Comparison of ENCODE assay signal across 9 mouse cellular contexts in the genomic region with DNA sequence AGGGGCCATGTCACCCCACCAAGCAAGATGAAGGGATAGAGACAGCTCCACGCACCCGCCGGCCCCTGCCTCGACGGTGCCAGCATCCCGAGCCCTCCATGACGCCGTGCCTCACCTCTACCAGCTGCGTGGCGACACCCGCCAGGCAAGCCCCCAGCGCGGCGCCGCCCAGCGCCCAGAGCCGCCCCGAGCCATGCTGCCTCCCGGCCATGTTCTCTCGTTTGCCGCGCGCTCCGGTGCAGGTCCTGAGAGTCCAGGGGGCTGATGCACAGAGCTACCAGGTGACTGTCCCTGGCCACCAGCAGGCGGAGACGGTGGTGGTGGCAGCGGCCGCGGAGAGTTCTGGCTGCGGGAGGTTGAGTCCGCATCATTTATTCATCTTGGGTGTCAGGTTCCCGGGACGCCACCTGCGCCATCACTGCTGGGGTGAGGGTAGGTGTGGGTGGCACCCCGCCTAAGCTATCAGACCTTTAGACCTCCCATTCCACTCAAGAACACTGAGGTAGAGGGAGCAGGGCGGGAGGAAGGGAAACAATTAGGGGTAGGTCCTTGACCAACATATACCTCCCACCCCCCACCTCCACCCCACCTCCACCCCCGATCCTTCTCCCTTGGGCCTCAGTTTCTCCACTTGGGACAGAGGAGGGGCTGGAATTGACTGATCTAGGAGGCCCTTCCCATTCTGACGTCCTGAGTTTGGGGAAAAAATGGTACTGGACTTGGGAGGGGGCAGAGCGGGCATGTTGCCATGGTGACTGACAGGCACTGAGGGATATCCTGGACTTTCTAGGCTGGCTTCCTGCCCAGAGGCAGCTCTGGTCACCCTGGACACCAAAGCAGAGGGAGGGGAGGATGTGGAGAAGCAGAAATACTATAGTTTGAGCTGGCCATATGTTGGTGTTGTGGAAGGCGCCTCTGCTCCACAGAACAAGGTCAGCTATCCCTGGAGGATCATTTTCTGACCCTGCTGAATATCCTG. TPM values are rescaled to one million over a fixed set of nuclear protein-coding genes. Genes with fewer than 3 reads are reported as not detected.
DNase-seq lines count a peak whose midpoint lies in the region; ATAC-seq and TF ChIP-seq lines count a peak whose summit lies in the region.
"Had no signal": no experiment of that assay in that cellular context is flagged by ENCODE, and none has a peak within 500 bp of the region (broad histone marks: within the 10 kb centered on the region; RNA-seq: fewer than 3 reads in every experiment).

No protein-coding gene starts in this region.

- peak overlapping the region; percentile 60 for H3K4me2 ChIP-seq in intestine, postnatal 0 days (replicated peaks; ENCODE audit: low read depth)
- H3K4me2 ChIP-seq in liver, postnatal 0 days (ENCODE audit: low read depth, low read length), result peak overlapping the region; percentile 26; the same call in 1 of the 2 replicates

- H3K9me3 ChIP-seq in intestine, postnatal 0 days (ENCODE audit: control insufficient read depth), result no peaks in the 10 kb centered on the region
- H3K9me3 ChIP-seq in liver, postnatal 0 days (ENCODE audit: low read length), result no peaks in the 10 kb centered on the region

- no peaks in the 10 kb centered on the region for H3K27me3 ChIP-seq in intestine, postnatal 0 days (replicated peaks; ENCODE audit: control insufficient read depth, insufficient read depth, low read length)
- H3K27me3 ChIP-seq in liver, postnatal 0 days (ENCODE audit: insufficient read depth, low read length), result 0 out of 2 replicates have a peak, but pooled peaks cover 4% of the 10 kb centered on the region

- H3K36me3 ChIP-seq in intestine, postnatal 0 days (ENCODE audit: control insufficient read depth, insufficient read depth), result no peaks in the 10 kb centered on the region
- no peaks in the 10 kb centered on the region for H3K36me3 ChIP-seq in liver, postnatal 0 days (replicated peaks; ENCODE audit: insufficient read depth, low read length)

- peak overlapping the region; percentile 26 for H3K4me3 ChIP-seq in intestine, postnatal 0 days (ENCODE audit: low read depth, low read length)
- no peak overlapping the region for H3K4me3 ChIP-seq in liver, postnatal 0 days (ENCODE audit: low read depth, low read length)

- no peak for ATAC-seq in intestine, postnatal 0 days
- ATAC-seq in liver, postnatal 0 days, result no peak
- ATAC-seq in erythroid progenitor cell, adult 5-6 weeks (replicated peaks; ENCODE audit: low FRiP score, poor library complexity, severe bottlenecking), result no peak

- no peak for TF ChIP-seq EP300 in liver, postnatal 0 days (IDR thresholded peaks at IDR 0.05; ENCODE audit: low read depth)

- peak; percentile 53 for TF ChIP-seq CTCF in intestine, postnatal 0 days (IDR thresholded peaks at IDR 0.05; ENCODE audit: low read depth)
- no peak for TF ChIP-seq CTCF in liver, postnatal 0 days (IDR thresholded peaks at IDR 0.05; ENCODE audit: low read depth)

- peak; percentile 68 to 78 for DNase-seq in frontal cortex, postnatal 10 days (ENCODE audit: low spot score in 2 of 2)
- no peak for DNase-seq in frontal cortex, postnatal 25 days (ENCODE audit: low spot score in 2 of 2)
- peak; percentile 54 for DNase-seq in thymus, postnatal 14 days
- DNase-seq in thymus, postnatal 0 days (ENCODE audit: low spot score), result no peak
- peak; percentile 51 for DNase-seq in liver, postnatal 0 days
- DNase-seq in telencephalon, adult 2 months (ENCODE audit: low read depth, low spot score), result peak; percentile 21

- 14% methylated on average over 40 of the region's 40 CpGs for WGBS in intestine, postnatal 0 days
- 21% methylated on average over 40 of the region's 40 CpGs for WGBS in liver, postnatal 0 days (ENCODE audit: insufficient replicate concordance)

- H3K4me1 ChIP-seq in intestine, postnatal 0 days (replicated peaks; ENCODE audit: control insufficient read depth, insufficient read depth, low read length), result peaks cover 23% of the 10 kb centered on the region
- peaks cover 17% of the 10 kb centered on the region; the same call in 1 of the 2 replicates for H3K4me1 ChIP-seq in liver, postnatal 0 days (ENCODE audit: insufficient read depth)

- H3K9ac ChIP-seq in intestine, postnatal 0 days (ENCODE audit: low read depth, low read length), result peak overlapping the region; percentile 18; the same call in 1 of the 2 replicates
- H3K9ac ChIP-seq in liver, postnatal 0 days (replicated peaks), result no peak overlapping the region

- peak overlapping the region; percentile 80 for H3K27ac ChIP-seq in intestine, postnatal 0 days (ENCODE audit: low read depth, low read length)
- 0 out of 2 replicates have a peak overlapping the region, but pooled peaks have one; percentile 0 for H3K27ac ChIP-seq in liver, postnatal 0 days (ENCODE audit: low read depth)

RNA-seq across cellular contexts. Expression of gene Als2cl, which starts 5.7 kb away (rescaled TPM):
- polyA plus RNA-seq in thymus, postnatal 0 days (2015; fragmentation: Nextera tagmentation; extraction: Ambion mirVana), result 3.7 and 4.9 TPM in 2 replicates
- polyA plus RNA-seq in intestine, postnatal 0 days (2015; fragmentation: Nextera tagmentation; extraction: Ambion mirVana), result 7.6 and 8.3 TPM in 2 replicates
- polyA plus RNA-seq in liver, postnatal 0 days (2015; fragmentation: Nextera tagmentation; extraction: Ambion mirVana), result 2.2 TPM in 2 replicates
- total RNA-seq in erythroid progenitor cell, adult 5-6 weeks (2015; ENCODE audit: low replicate concordance), result 0.36 TPM in 1 of 2 replicates, not detected in the other
- 0.26 TPM in 1 of 2 replicates, not detected in the other for total RNA-seq in erythroid progenitor cell, adult 5-6 weeks (2017; ENCODE audit: low replicate concordance)

RNA-seq across cellular contexts. Expression of gene Tmie, which starts 5.9 kb away (rescaled TPM):
- 6.2 and 7.1 TPM in 2 replicates for polyA plus RNA-seq in thymus, postnatal 0 days (2015; fragmentation: Nextera tagmentation; extraction: Ambion mirVana)
- polyA plus RNA-seq in intestine, postnatal 0 days (2015; fragmentation: Nextera tagmentation; extraction: Ambion mirVana), result 10.0 and 11.2 TPM in 2 replicates
- 5.4 and 6.0 TPM in 2 replicates for polyA plus RNA-seq in liver, postnatal 0 days (2015; fragmentation: Nextera tagmentation; extraction: Ambion mirVana)
- total RNA-seq in erythroid progenitor cell, adult 5-6 weeks (2015; ENCODE audit: low replicate concordance), result not detected in 2 replicates
- not detected in 2 replicates for total RNA-seq in erythroid progenitor cell, adult 5-6 weeks (2017; ENCODE audit: low replicate concordance)
- total RNA-seq: CH12.LX had no signal

RNA-seq across cellular contexts. Expression of gene Prss50, which starts 16.2 kb away (rescaled TPM):
- polyA plus RNA-seq in thymus, postnatal 0 days (2015; fragmentation: Nextera tagmentation; extraction: Ambion mirVana), result 0.14 and 0.18 TPM in 2 replicates
- 0.31 and 0.35 TPM in 2 replicates for polyA plus RNA-seq in intestine, postnatal 0 days (2015; fragmentation: Nextera tagmentation; extraction: Ambion mirVana)
- 9.2 and 10.3 TPM in 2 replicates for polyA plus RNA-seq in liver, postnatal 0 days (2015; fragmentation: Nextera tagmentation; extraction: Ambion mirVana)
- total RNA-seq in erythroid progenitor cell, adult 5-6 weeks (2015; ENCODE audit: low replicate concordance), result not detected in 2 replicates
- not detected in 2 replicates for total RNA-seq in erythroid progenitor cell, adult 5-6 weeks (2017; ENCODE audit: low replicate concordance)
- total RNA-seq: CH12.LX had no signal

RNA-seq across cellular contexts. Expression of gene Prss46, which starts 29.7 kb away (rescaled TPM):
- not detected in 2 replicates for polyA plus RNA-seq in thymus, postnatal 0 days (2015; fragmentation: Nextera tagmentation; extraction: Ambion mirVana)
- polyA plus RNA-seq in intestine, postnatal 0 days (2015; fragmentation: Nextera tagmentation; extraction: Ambion mirVana), result not detected in 2 replicates
- polyA plus RNA-seq in liver, postnatal 0 days (2015; fragmentation: Nextera tagmentation; extraction: Ambion mirVana), result not detected in 2 replicates
- not detected in 2 replicates for total RNA-seq in erythroid progenitor cell, adult 5-6 weeks (2015; ENCODE audit: low replicate concordance)
- not detected in 2 replicates for total RNA-seq in erythroid progenitor cell, adult 5-6 weeks (2017; ENCODE audit: low replicate concordance)
- total RNA-seq: CH12.LX had no signal

RNA-seq across cellular contexts. Expression of gene Prss45, which starts 39.6 kb away (rescaled TPM):
- polyA plus RNA-seq in thymus, postnatal 0 days (2015; fragmentation: Nextera tagmentation; extraction: Ambion mirVana), result not detected in 2 replicates
- not detected in 2 replicates for polyA plus RNA-seq in intestine, postnatal 0 days (2015; fragmentation: Nextera tagmentation; extraction: Ambion mirVana)
- polyA plus RNA-seq in liver, postnatal 0 days (2015; fragmentation: Nextera tagmentation; extraction: Ambion mirVana), result not detected in 2 replicates
- total RNA-seq in erythroid progenitor cell, adult 5-6 weeks (2015; ENCODE audit: low replicate concordance), result not detected in 2 replicates
- total RNA-seq in erythroid progenitor cell, adult 5-6 weeks (2017; ENCODE audit: low replicate concordance), result not detected in 2 replicates
- total RNA-seq: CH12.LX had no signal

Comparison
In these comparisons a context has a peak if more than half of its experiments do, and no peak if none do; other contexts are left out.
1. DNase-seq: peak in frontal cortex, postnatal 10 days (2 of 2), thymus, postnatal 14 days (single experiment), liver, postnatal 0 days (single experiment) and telencephalon, adult 2 months (single experiment); none in frontal cortex, postnatal 25 days (0 of 2) and thymus, postnatal 0 days (single experiment).